Mouse (Mus musculus) embryonic facial prominence, embryonic 11.5 days (tissue): ENCODE results near the gene Ppp1r2. TPM values are rescaled to one million over a fixed set of nuclear protein-coding genes. Genes with fewer than 3 reads are reported as not detected.

ENCODE experiments used
- ATAC-seq: fragments of 200-750 bp; cut with Nextera tagmentation; replicated peaks from 2 replicates; pipeline ENCODE4 v1.8.0; 2017; ENCODE audit warnings: low read depth; ENCODE audit not compliant: insufficient number of reproducible peaks, low FRiP score, low TSS enrichment
- DNase-seq: peaks from one replicate; pipeline ENCODE4 v3.0.0-alpha.2; 2015; ENCODE audit warnings: low spot score
- H3K27ac ChIP-seq: fragments of 300-500 bp; sonication (generic); replicated peaks from 2 replicates; pipeline ENCODE4 v1.5.1; 2014; ENCODE audit warnings: mild to moderate bottlenecking, low read depth, low read length, control low read depth
- H3K27me3 ChIP-seq: fragments of 300-500 bp; sonication (generic); 2 replicates; pipeline ENCODE4 v1.6.1; 2014; ENCODE audit warnings: mild to moderate bottlenecking, low read length, moderate library complexity, mixed read lengths; ENCODE audit not compliant: control insufficient read depth, insufficient read depth
- H3K36me3 ChIP-seq: fragments of 300-500 bp; sonication (generic); replicated peaks from 2 replicates; pipeline ENCODE4 v1.6.1; 2014; ENCODE audit warnings: low read depth, mild to moderate bottlenecking, low read length, moderate library complexity, mixed read lengths; ENCODE audit not compliant: control insufficient read depth, insufficient read depth
- H3K4me1 ChIP-seq: fragments of 300-500 bp; sonication (generic); 2 replicates; pipeline ENCODE4 v1.6.1; 2014; ENCODE audit warnings: low read length, mixed read lengths; ENCODE audit not compliant: control insufficient read depth, insufficient read depth
- H3K4me2 ChIP-seq: fragments of 300-500 bp; sonication (generic); 2 replicates; pipeline ENCODE4 v1.6.1; 2014; ENCODE audit warnings: low read depth, mild to moderate bottlenecking, control low read depth, low read length, moderate library complexity
- H3K4me3 ChIP-seq: fragments of 300-500 bp; sonication (generic); 2 replicates; pipeline ENCODE4 v1.5.1; 2014; ENCODE audit warnings: low read depth, low read length, control low read depth
- H3K9ac ChIP-seq: fragments of 300-500 bp; sonication (generic); replicated peaks from 2 replicates; pipeline ENCODE4 v1.6.1; 2014; ENCODE audit warnings: mild to moderate bottlenecking, control low read depth, low read length
- H3K9me3 ChIP-seq: fragments of 300-500 bp; sonication (generic); replicated peaks from 2 replicates; pipeline ENCODE4 v1.6.1; 2016; ENCODE audit warnings: mild to moderate bottlenecking, low read length, inconsistent platforms, mixed read lengths; ENCODE audit not compliant: control insufficient read depth
- WGBS: fragments of 180-500 bp; shearing (Covaris S2); extraction: QIAGEN DNeasy Blood & Tissue Kit; methylation state at CpG from one replicate; pipeline ENCODE4 v1.1.7; 2014; 5-methylcytosine and 5-hydroxymethylcytosine counted together
- polyA plus RNA-seq: library from polyadenylated mRNA; unstranded; fragments of >200 nt; fragmentation: Nextera tagmentation; extraction: Ambion mirVana; gene quantifications from 2 replicates; pipeline ENCODE4 v1.2.1, GENCODE M21; 2014

Gene Ppp1r2
- polyA plus RNA-seq, 1 experiment from 2014 or later: 98.4 TPM

- 36% methylated on average over 9 of the region's 9 CpGs for WGBS
- Histone ChIP-seq H3K9me3 (no peaks in the 10 kb centered on the region), H3K9ac (no peak within 1 kb of the TSS; the same call in 1 of the 2 replicates), H3K4me1 (peaks cover 2% of the 10 kb centered on the region; the same call in 1 of the 2 replicates), H3K4me3 (no peak within 1 kb of the TSS), H3K36me3 (no peaks in the 10 kb centered on the region), H3K27me3 (no peaks in the 10 kb centered on the region), H3K4me2 (no peak within 1 kb of the TSS), H3K27ac (0 out of 2 replicates have a peak within 1 kb of the TSS, but pooled peaks have one; percentile 10)
- no peak for ATAC-seq
- DNase-seq: peak; percentile 35
Measured at GRCm38 (mm10) chr16:31314497-31315233, 39.6 kb upstream of the Ppp1r2 start, which contains the start of gene Apod. Gene Apod (minus strand): TSS chr16:31314808.

DNA sequence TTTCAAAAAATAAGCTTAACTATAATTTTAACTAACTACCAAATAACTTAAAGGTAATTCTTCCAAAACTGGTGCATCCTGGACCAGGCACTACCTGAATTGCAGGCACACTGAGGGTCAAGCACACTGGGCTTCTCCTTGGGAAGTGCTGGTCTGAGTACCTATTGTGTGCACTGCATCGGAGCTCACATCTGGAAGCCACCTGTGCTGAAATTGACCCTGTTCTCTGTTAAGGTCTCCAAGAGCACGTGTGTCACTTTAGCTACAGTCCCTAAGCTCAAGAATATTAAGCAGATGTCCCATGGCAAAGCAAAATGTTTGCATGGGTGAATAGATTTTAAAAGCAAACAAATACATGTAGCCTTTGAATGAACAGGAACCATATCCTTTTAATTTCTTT lies 38.5 kb upstream of the Ppp1r2 start:
- no peak overlapping the region for H3K4me3 ChIP-seq
- DNase-seq: peak; percentile 79
- no peaks in the 10 kb centered on the region for H3K9me3 ChIP-seq
- H3K9ac ChIP-seq: no peak overlapping the region
- H3K27me3 ChIP-seq: no peaks in the 10 kb centered on the region
- no peak for ATAC-seq
- no peaks in the 10 kb centered on the region for H3K36me3 ChIP-seq
- no peak overlapping the region for H3K4me2 ChIP-seq
- H3K27ac ChIP-seq: no peak overlapping the region
- peaks cover 2% of the 10 kb centered on the region; the same call in 1 of the 2 replicates for H3K4me1 ChIP-seq
- WGBS: 18% methylated on average over 2 of the region's 2 CpGs

- WGBS: 80% methylated on average over 3 of the region's 3 CpGs
- Histone ChIP-seq H3K27ac (no peak overlapping the region), H3K4me2 (no peak overlapping the region), H3K9ac (no peak overlapping the region), H3K4me1 (peaks cover 2% of the 10 kb centered on the region; the same call in 1 of the 2 replicates), H3K4me3 (no peak overlapping the region), H3K36me3 (no peaks in the 10 kb centered on the region), H3K27me3 (no peaks in the 10 kb centered on the region), H3K9me3 (no peaks in the 10 kb centered on the region)
- no peak for DNase-seq
- no peak for ATAC-seq
Measured at GRCm38 (mm10) chr16:31312296-31312695, 37.2 kb upstream of the Ppp1r2 start.

- H3K27ac ChIP-seq: no peak overlapping the region
- WGBS: 63% methylated on average over 5 of the region's 5 CpGs
Measured at GRCm38 (mm10) chr16:31305199-31305919, 30.3 kb upstream of the Ppp1r2 start.

DNA sequence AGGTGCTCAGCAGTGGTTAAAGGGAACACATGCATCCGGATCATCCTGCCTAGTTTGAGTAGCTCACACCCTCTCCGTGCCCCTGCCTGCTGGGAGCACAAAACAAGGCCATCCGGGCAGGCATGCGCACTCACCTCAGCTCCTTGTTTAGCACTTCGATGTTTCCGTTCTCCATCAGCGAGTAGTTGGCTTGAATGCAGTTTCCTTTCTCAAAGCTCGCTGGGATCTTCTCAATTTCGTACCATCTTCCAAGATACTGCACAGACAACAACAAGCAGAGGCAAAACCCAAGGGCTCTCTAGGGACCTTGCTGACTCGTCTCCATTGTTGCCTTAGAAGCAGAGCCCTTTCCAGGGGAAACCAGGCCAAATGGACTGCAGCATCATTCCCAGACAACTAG lies 28.2 kb upstream of the Ppp1r2 start:
- Histone ChIP-seq H3K27me3 (no peaks in the 10 kb centered on the region), H3K36me3 (no peaks in the 10 kb centered on the region), H3K4me3 (no peak overlapping the region), H3K4me1 (no peaks in the 10 kb centered on the region; the same call in 1 of the 2 replicates), H3K9me3 (no peaks in the 10 kb centered on the region), H3K4me2 (no peak overlapping the region), H3K27ac (no peak overlapping the region), H3K9ac (no peak overlapping the region)
- WGBS: 74% methylated on average over 10 of the region's 10 CpGs
- no peak for ATAC-seq
- no peak for DNase-seq

More at GRCm38 (mm10) chr16:31305199-31305919, 30.3 kb upstream of the Ppp1r2 start:
- Histone ChIP-seq H3K4me1 (no peaks in the 10 kb centered on the region), H3K4me2 (no peak overlapping the region), H3K4me3 (no peak overlapping the region), H3K9me3 (no peaks in the 10 kb centered on the region), H3K27me3 (no peaks in the 10 kb centered on the region), H3K9ac (no peak overlapping the region), H3K36me3 (no peaks in the 10 kb centered on the region)
- DNase-seq (peak; percentile 13), ATAC-seq (no peak)

DNA sequence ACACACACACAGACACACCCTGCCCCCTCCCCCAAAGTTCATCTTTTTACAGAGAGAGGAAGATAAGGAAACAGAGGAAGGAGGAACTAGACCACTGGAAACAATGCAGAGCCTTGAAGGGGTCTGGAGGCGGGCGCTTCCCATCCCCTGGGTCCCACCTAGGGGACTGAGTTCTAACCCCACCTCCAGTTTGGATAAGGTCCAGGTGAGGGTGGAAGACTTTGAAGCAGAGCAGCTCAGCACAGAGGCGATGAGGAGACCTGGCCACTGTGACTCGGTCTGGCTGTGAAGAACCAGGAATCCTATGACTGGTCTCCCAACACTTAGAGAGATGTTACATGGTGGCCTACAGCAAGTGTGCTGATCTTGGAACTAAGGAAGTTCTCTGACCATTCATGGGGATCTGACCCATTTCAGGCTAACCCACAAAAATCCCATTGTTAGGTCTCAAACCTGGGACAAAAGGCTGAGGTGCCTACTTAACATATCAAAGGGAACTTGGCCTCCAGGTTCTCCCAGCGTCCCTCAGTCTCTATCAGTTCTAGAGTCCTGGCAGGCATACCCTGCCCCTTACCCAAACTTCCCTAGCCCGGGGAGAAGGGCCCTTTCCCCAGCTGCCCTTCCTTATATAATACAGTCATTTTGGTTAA lies 25.9 kb upstream of the Ppp1r2 start:
- Histone ChIP-seq H3K9me3 (no peaks in the 10 kb centered on the region), H3K27me3 (no peaks in the 10 kb centered on the region), H3K4me3 (no peak overlapping the region), H3K36me3 (no peaks in the 10 kb centered on the region), H3K4me2 (no peak overlapping the region), H3K4me1 (no peaks in the 10 kb centered on the region; the same call in 1 of the 2 replicates), H3K27ac (no peak overlapping the region), H3K9ac (no peak overlapping the region)
- ATAC-seq (no peak), DNase-seq (no peak)
- 77% methylated on average over 6 of the region's 6 CpGs for WGBS

DNA sequence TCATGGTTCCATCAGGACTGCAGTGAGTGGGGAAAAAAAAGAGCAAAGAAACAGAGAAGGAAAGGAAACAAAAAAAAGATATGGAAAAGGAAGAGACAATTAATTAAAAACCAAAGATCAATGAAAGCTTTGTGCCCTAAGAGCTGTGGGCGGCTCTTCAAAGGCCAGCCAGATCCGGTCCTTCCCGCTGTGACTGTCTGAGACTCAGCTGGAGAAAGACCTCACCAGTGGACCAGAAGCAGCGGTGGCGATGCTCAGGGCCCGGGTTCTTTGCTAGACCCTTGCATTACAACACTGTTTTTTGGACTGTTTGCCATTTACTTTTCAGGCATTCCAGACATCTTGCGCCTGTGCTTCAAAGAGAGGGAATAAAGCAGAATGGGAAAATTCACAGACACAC lies 25.4 kb upstream of the Ppp1r2 start:
- peak; percentile 9 for DNase-seq
- Histone ChIP-seq H3K9me3 (no peaks in the 10 kb centered on the region), H3K4me2 (no peak overlapping the region), H3K4me3 (no peak overlapping the region), H3K36me3 (no peaks in the 10 kb centered on the region), H3K4me1 (no peaks in the 10 kb centered on the region; the same call in 1 of the 2 replicates), H3K27me3 (no peaks in the 10 kb centered on the region), H3K27ac (no peak overlapping the region), H3K9ac (no peak overlapping the region)
- 33% methylated on average over 7 of the region's 7 CpGs for WGBS
- ATAC-seq: no peak
